Mouse (Mus musculus) spleen, adult 12 weeks (tissue): ENCODE data around the gene Khdc4.
A peak's percentile ranks its signal among the peaks of the same experiment; 100 is the strongest.
"Not testable (repeated sequence)": the region's sequence is repeated elsewhere in the genome, so short reads cannot be mapped to it uniquely, and the experiment has no call there.

Experiments
- DNase-seq: peaks from one replicate; pipeline ENCODE4 v3.0.0; 2022; ENCODE audit warnings: low spot score

The Khdc4 gene

DNA sequence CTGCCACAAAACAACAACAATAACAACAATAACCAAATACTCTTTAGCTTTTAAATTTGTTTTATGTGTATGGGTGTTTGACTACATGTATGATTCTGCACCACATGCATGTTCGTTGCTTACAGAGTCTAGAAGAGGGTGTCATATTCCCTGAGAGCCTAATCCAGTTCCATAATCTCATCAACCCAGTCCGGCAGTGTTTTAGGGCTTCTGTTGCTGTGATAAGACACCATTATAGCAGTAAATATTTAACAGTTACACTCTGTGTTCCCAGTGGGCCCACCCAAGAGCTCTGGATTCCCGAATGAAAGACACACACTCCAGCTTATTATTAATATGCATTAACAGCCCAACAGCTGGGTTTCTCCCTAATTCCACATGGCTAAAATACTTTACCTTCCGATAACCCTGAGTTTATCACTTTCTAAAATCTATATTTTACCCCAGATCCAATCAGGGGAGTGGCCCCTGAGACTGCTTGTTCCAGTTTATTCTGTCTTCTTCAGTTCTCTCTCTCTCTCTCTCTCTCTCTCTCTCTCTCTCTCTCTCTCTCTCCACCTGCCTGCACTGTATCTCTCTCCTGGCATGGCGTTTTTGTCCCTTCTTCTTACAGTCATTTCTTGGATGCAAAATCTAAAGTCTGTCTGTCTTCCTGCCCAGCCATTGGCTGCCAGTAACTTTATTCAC, 27.0 kb upstream of the Khdc4 start:
- DNase-seq = no peak

DNA sequence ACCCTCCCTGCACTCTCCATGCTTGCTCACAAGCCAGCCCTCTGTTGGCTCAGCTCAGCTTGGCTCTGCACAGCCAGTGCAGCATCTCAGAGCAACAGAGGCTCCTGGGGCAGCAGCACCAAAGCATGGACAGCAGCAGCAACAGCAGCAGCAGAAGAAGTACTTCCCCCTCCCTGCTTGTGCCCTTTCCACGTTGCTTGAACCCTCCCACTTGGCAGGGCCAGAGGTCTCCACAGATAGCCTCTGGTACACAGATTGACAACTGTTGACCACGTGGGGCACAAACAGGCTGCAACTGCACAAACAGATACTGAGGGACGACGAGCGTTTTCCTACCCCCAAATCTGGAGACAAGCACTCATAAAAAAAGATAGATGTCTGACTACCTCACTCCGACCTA, 25.8 kb upstream of the Khdc4 start:
- no peak for DNase-seq

DNA sequence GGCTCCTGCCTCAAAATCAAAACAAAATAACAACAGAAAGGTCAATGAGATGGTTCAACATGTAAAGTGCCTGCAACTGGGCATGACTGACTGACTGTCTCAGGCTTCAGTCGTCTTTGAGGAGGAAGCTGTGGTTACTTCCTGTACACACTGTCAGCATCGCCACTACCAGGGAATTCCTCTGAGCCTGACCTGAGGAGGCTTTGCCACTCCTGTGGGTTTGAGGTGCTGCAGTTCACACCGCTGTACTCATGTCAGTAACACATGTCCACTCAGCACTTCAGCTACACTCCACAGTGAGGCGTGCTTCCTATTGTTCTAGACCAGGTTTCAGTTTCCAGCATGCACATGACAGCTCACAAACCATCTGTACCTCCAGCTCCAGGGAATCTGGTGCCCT, 21.5 kb upstream of the Khdc4 start:
- no peak for DNase-seq

DNA sequence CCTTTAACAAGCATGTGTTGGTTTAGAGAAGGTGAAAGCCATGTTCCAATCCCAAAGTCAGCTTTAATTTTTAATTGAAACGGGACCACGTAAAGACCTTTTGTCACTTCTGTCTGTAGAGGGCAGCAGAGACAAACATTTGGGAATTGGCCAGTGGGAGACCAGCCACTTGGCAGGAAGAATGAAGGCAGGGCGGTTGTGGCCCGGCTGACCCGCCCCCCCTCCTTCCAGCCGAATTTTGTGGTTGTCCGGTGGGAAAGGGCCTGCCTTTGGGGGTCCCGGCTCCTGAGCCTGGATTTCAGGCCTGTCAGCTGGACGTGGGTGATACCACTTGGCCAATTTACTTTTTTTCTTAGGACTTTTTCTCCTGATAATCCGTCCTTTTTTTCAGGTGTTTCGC, 8.2 kb upstream of the Khdc4 start:
- DNase-seq = peak; percentile 39

DNA sequence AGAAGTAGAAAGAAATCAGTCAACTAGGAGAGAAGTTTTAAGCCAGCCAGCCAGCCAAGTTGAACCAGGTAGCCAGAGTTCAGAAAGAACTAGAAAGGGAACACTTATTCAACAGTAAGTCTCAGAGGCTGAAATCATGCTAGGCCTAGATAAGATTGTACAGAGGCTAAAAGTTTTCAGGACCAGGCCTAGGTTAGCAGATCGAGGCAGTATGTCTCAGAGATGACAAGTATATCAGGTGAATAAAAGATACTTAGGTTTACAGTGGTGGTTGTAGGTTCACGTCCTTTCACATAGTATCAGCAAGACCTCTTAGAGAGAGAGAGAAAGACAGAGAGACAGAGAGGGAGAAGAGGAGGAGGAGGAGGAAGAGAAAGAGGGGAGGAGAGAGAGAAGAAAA, 1.8 kb upstream of the Khdc4 start:
- DNase-seq = no peak

DNA sequence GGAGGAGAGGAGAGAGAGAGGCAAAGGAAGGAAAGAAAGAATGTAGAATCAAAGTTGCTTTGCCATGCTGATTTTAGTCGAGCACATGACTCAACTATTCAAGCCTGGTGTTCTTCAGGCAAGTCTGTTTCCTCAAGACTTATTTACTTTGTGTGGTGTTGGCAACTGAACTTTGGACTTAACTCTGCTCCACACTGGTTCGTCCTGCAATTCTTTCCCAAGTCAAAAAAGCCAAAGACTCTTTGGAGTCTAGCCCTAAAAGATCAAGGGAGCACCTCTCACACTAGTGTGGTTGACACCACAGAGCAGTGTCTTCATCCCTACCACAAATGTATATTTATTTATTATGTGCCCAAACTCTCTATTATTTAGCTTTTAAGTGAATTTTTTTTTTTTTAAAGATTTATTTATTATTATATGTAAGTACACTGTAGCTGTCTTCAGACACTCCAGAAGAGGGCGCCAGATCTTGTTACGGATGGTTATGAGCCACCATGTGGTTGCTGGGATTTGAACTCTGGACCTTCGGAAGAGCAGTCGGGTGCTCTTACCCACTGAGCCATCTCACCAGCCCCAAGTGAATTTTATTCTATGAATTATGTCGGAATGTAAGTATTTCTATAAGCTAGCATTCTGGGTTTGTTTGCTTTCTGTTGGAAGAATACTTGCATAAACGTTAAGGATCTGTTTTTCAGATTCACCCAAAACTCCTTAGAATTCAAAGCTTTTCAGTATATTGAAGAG, 1.2 kb upstream of the Khdc4 start:
- DNase-seq = no peak

DNA sequence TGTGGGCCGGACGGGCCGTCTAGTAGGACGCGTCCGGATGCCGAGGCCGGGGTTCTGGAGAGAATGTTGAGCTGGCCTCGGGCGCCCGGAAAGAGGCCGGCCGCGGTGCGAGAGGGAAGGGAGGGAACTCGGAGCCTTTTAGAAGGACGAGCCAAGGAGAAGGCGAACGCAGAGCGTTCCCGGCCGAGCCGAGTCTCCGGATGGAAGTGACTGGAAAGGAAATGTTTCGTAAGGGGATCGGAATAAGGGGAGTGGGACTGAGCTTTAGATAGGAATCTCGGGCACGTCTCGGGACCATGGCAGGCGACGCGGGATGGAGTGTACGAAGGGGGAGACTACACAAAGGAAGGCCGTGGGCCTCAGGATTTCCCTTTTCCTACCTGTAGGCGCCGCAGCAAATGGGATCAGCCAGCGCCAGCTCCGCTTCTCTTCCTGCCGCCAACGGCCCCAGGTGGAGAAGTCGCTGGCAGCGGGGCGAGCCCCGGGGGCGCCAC, 402 bp downstream of the Khdc4 start:
- DNase-seq = peak; percentile 21

DNA sequence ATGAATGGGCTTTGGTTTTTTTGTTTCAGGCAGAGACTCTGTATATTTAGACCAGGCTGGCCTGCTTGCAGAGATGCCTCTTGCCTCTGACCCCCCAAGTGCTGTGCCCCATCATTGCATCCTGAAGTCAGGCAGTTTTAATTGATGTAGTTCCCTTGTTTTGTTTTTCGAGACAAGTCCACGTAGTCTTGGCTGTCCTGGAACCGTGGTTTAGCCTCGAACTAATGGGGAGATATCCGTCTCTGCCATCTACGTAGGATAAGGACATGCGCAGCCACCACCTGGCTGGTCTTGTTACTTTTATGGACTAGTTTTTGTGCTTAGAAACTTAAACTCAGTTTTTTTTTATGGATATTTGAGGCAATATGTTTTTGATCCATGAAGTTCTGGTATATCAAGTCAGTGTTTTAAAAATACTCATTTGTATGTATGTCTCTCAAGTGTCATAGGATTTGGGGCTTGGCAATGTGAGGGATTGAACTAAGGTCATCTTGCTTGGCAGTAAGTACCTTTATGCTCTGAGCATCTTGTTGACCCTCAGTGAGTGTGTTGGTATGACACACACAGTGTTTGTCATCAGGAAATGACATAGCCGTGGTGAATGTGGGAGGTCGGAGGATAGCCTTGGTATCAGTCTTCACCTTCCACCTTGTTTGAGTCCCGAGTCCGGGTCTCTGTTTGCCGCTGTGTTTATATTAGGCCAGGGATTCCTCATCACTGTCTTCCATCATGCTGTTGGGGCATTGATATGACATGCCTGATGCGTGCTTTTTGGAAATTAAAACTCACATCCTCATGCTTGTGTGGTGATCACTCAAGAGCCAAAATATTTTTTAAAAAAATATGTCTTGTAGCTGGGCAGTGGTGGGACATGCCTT, 1.4 kb downstream of the Khdc4 start:
- DNase-seq = no peak

DNA sequence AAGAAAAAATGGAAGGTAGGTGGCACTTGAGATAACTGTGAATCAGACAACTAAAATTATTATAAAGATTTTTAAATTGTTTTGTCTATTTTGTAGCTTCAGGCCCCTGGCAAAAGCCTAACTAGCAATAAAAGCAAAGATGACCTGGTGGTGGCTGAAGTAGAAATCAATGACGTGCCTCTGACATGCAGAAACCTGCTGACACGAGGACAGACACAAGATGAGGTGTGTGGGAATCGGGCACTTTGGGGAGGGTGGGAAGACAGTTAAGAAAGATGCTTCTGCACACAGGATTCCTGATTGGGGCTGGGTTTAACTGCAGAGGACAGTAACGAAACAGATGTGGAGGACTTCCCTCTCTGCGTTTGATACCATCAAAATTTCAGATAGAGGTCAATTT, 3.5 kb downstream of the Khdc4 start:
- DNase-seq = no peak

DNA sequence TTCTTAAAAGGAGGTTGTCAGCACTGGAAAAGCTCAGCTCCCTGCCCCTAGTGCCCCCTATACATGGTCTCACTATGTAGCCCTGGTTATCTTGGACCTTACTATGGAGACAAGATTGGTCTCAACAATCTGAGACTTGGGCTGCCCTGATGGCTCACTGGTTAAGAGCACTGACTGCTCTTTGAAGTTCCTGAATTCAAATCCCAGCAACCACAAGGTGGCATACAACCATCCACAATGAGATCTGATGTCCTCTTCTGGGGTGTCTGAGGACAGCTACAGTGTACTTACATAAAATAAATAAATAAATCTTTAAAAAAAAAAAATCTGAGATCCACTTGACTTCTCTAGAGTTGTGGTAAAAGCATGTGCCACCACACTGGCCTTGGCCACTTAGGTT, 9.9 kb downstream of the Khdc4 start:
- no peak for DNase-seq

DNA sequence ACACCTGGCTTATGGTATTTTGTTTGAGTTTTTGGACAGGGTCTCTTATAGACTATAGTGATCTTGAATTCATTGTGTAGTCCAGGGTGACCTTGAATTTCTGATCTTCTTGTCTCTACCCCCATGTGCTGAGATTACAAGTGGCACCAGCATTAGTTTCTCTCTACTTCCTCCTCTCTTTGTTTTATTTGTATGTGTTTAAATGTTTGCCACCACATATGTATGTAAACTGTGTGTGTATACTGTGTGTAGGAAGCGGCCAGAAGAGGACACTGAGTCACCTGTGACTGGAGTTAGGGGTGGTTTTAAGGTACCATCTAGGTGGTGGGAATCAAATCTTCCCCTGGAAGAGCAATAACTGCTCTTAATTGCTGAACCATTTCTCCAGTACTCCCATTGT, 12.4 kb downstream of the Khdc4 start:
- no peak for DNase-seq

DNA sequence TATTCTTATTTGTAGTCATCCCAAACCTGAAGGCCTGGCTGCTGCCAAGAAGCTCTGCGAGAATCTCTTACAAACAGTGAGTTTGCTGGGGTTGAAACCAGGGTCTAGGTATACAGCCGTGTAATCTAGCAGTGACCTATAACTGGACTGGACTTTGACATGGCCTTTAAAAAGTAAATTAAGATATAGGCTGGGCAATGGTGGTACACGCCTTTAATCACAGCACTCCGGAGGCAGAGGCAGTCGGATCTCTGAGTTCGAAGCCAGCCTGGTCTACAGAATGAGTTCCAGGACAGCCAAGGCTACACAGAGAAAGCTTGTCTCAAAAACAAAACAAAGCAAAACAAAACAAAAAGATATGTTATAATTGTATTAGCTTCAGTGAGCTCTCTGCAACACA, 13.2 kb downstream of the Khdc4 start:
- no peak for DNase-seq

DNA sequence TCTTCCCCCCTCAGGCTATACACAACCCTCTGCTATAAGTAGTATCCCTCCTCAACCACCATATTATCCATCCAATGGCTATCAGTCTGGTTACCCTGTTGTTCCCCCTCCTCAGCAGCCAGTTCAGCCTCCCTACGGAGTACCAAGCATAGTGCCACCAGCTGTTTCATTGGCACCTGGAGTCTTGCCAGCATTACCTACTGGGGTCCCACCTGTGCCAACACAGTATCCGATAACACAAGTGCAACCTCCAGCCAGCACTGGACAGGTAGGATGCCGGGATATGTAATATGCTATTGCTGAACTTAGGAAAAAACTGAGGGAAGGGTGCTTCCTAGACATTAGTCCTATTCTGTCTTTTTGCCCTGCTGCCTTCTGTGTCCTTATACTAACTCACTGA, 14.6 kb downstream of the Khdc4 start:
- DNase-seq = no peak

DNA sequence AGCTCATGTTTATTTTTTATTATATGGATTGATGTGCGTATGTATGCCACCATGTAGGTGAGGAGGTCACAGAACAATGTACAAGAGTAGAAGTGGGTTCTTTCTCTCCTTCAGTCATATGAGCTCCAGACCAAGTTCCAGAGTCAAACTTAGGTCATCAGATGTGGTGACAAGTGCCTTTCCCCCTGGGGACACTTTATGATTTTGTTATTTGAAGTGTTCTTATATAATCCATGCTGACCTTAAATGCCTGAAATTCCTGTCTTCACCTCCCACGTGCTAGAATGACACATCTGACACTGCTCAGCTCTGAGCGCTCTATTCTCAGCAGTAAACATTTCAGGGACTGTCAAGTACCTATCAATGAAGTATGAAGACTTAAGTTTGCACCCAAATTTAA, 15.6 kb downstream of the Khdc4 start:
- no peak for DNase-seq

DNA sequence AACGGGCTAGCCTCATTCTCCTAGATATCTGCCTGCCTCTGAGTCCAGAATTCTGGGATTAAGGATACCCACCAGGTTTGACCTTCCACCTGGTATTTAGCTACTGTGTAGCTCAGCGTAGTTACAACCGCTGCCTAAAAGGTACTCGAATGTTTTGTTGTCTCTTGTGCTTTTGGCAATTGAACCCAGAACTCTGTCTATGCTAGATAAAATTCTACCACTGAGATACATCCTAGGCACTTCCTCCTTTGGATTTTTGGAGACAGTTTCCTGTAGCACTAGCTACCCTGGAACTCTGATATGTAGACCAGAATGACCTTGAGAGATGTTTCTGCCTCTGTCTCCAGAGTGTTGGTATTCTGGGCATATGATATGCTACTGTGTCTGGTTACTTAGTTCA, 28.1 kb downstream of the Khdc4 start:
- DNase-seq = no peak

DNA sequence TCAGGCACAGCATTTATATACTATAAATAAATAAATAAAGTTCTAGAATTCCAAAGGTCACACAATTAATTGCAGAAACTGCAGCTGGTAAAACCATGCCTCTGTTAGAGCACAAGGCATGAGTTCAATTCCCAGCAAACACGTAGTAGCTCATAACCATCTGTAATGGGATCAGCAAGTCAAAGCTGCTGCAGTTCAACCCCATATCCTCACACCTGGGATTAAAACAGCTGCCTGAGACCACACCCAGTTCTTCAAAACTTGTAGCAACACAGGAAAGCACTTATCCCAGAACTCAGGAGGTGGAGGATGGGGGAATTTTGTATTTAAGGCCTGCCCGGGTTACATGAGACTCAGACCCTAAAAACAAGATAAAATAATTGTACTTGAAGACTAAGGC, 29.1 kb downstream of the Khdc4 start:
- no peak for DNase-seq

DNA sequence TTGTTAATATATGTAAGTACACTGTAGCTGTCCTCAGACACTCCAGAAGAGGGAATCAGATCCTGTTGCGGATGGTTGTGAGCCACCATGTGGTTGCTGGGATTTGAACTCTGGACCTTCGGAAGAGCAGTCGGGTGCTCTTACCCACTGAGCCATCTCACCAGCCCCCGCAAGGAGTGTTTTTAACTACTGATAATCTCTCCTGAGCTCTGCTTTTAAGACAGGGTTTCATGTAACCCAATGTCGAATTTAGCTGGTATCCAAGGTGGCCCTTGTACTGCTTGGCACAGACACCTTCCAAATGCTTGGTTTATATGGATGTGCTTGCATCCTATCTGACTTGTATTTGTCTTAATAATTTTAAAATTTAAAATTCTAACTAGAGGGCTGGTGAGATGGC, 30.1 kb downstream of the Khdc4 start:
- not testable (repeated sequence) for DNase-seq

DNA sequence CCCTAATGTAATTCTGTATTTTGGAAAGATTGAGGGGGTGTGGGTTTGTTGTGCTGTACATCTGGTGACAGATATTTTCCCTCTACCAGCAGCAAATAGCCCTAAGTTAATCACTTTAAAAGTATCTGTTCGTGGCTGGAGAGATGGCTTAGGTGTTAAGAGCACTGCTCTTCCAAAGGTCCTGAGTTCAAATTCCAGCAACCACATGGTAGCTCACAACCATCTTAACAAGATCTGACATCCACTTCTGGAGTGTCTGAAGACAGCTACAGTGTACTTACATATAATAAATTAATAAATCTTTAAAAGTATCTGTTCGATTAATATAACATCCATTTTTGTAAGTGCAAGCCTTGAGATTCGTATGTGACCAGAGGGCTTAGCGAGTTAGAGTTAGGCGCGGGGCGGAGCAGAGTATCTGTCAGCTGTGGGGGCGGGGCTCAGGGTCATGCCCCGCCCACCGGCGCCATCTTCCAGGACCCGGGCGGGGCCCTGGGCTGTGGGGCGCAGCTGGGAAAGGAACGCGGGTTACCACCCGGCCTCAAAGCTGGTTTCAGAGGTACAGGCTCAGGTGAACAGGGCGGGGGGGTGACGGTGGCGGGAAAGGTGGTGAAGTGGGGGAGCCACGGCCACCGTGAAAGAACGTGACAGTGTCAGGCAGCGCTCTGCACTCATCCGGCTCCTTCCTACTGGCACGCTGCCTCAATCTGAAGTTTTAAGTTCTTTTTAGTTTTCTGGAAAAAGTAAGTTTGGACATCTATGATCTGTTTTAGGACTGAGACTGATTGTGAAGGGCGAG, 31.0 kb downstream of the Khdc4 start, which contains the start of gene Rit1:
Gene Rit1, plus strand, starts transcription at position 440 of the 799 bp plus-strand sequence.
- DNase-seq = peak; percentile 80

DNA sequence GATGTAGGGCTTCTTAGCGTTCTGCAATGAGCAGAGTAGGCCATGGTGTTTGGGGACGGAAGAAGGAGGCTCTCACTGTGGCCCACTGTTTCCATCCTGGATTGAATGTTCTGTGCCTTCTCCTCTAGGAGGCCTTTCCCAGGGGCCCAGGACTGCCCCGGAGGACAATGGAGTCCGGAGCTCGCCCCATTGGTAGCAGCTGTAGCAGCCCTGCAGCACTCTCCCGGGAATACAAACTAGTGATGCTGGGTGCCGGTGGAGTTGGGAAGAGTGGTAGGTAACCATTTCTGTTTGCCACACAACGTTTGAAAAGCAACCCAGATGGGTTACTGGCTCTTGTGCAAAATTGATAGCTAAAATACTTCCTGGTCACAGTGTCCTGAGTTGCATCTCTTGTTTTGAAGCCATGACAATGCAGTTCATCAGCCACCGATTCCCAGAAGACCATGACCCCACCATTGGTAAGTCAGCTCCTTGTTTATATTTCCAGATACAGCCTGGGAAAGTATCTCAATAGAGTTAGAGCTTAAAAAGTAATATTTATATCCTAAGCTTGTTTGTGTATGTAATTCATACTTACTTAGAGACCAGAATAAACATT, 31.7 kb downstream of the Khdc4 start:
- DNase-seq = peak; percentile 11

DNA sequence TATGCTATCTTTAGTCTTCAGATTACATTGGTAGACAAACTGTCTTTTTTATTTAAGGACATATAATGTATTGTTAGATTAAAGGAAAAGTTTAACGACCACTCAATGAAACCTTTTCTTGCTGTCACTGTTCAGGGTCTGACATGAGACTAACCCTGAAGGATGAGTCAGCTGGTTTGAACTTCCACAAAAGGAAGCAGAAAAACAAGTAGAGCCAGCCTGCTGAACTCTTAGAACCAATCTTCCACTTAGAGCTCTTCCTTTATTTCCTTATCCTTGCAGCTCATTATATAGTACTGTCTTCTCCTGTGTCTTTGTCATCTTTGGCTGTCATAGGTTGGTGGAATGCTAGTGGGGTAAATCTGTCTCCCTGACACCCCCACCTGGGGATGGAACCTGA, 32.2 kb downstream of the Khdc4 start:
- DNase-seq = no peak

DNA sequence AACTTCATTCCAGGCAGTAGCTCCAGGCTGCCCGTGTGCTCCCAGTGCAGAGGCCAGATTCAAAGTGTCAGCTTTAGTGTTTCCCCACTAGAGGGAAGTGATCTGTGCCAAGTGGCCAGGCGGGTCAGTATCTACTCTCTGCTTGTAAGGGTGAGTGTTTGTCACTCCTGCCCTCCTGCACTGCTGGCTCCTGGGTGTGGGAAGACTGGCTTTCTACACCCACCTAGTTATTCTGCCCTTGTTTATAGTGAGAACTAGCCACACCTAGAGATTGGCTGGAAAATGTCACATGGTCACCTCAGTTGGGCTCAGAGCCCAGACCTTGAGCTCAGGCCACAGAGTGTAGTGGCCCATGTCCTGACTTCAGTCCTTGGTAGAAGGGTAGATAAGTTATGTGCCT, 33.5 kb downstream of the Khdc4 start:
- no peak for DNase-seq
